Mouse (Mus musculus) CH12.LX (cell line): Measurements from ENCODE around the gene Fance. TPM values are rescaled to one million over a fixed set of nuclear protein-coding genes. Genes with fewer than 3 reads are reported as not detected.

Experiments
- DNase-seq: peaks from one replicate; pipeline ENCODE4 v3.0.0-alpha.2; 2013; ENCODE audit errors: extremely low read depth
- H3K27ac ChIP-seq: 2 replicates; pipeline ENCODE4 v1.5.1; 2012; ENCODE audit warnings: low read depth, mild to moderate bottlenecking, control low read depth, moderate library complexity; ENCODE audit not compliant: insufficient read depth
- H3K27me3 ChIP-seq: replicated peaks from 2 replicates; pipeline ENCODE3; 2012; ENCODE audit warnings: inconsistent platforms
- H3K36me3 ChIP-seq, 2 experiments: replicated peaks in 1 of 2; 2 replicates each; pipeline versions ENCODE3 to v1.6.1; 2012; ENCODE audit warnings: inconsistent platforms in 1 of 2, low read length in 1 of 2, mild to moderate bottlenecking in 1 of 2, mixed read lengths in 1 of 2, moderate library complexity in 1 of 2; ENCODE audit not compliant: control insufficient read depth in 1 of 2, insufficient read depth in 1 of 2
- H3K4me1 ChIP-seq, 2 experiments: 2 replicates each; pipeline ENCODE4 v1.6.1; 2012; ENCODE audit warnings: inconsistent platforms in 1 of 2, moderate library complexity in 1 of 2; ENCODE audit not compliant: insufficient read depth in 2 of 2, control insufficient read depth in 1 of 2
- H3K4me2 ChIP-seq: 2 replicates; pipeline ENCODE4 v1.6.1; 2012; ENCODE audit warnings: low read depth, mild to moderate bottlenecking, control low read depth; ENCODE audit not compliant: poor library complexity, insufficient read depth, severe bottlenecking
- H3K4me3 ChIP-seq, 3 experiments: fragments of 150-350 bp in 1 of 3; sonication (generic) in 1 of 3; replicated peaks in 1 of 3; 2 replicates each; pipeline versions ENCODE3 to v1.5.1; 2011 to 2012; ENCODE audit warnings: low read depth in 2 of 3, low read length in 2 of 3, mild to moderate bottlenecking in 2 of 3, moderate library complexity in 2 of 3, control low read depth in 1 of 3, improper control_type of control experiment in 1 of 3, inconsistent platforms in 1 of 3, mixed read lengths in 1 of 3; ENCODE audit not compliant: poor library complexity in 1 of 3
- H3K79me2 ChIP-seq: replicated peaks from 2 replicates; pipeline ENCODE4 v1.6.1; 2012; ENCODE audit warnings: mild to moderate bottlenecking, moderate library complexity; ENCODE audit not compliant: control insufficient read depth, poor library complexity, insufficient read depth, severe bottlenecking; ENCODE audit errors: extremely low read depth
- H3K9ac ChIP-seq: 2 replicates; pipeline ENCODE4 v1.6.1; 2012; ENCODE audit warnings: low read depth, mild to moderate bottlenecking, control low read depth, moderate library complexity; ENCODE audit not compliant: insufficient read depth
- H3K9me3 ChIP-seq: replicated peaks from 2 replicates; pipeline ENCODE3; 2012; ENCODE audit warnings: low read length, inconsistent platforms, mixed read lengths
- BHLHE40 ChIP-seq: IDR thresholded peaks from 2 replicates; pipeline ENCODE4 v1.6.1; 2011; ENCODE audit warnings: mild to moderate bottlenecking, low read depth, low read length, improper control_type of control experiment
- CHD1 ChIP-seq: IDR thresholded peaks from 2 replicates; pipeline ENCODE4 v1.6.1; 2012; ENCODE audit warnings: low read depth, low read length, improper control_type of control experiment, inconsistent platforms
- CTCF ChIP-seq, 2 experiments: IDR thresholded peaks in 1 of 2; conservative IDR thresholded peaks in 1 of 2; 2 replicates each; pipeline ENCODE4 v1.5.1; 2011 to 2012; ENCODE audit warnings: low read depth in 2 of 2, low read length in 2 of 2, improper control_type of control experiment in 1 of 2, inconsistent platforms in 1 of 2, mild to moderate bottlenecking in 1 of 2, moderate library complexity in 1 of 2
- GABPA ChIP-seq: IDR thresholded peaks from 2 replicates; pipeline ENCODE4 v1.6.1; 2012; ENCODE audit warnings: low read depth, low read length, improper control_type of control experiment, inconsistent platforms; ENCODE audit not compliant: insufficient replicate concordance
- JUN ChIP-seq: IDR thresholded peaks from 2 replicates; pipeline ENCODE4 v1.6.1; 2011; ENCODE audit warnings: low read depth, mild to moderate bottlenecking, low read length, improper control_type of control experiment, moderate library complexity; ENCODE audit not compliant: insufficient read depth
- KAT2A ChIP-seq: IDR thresholded peaks from 2 replicates; pipeline ENCODE4 v1.6.1; 2012; ENCODE audit warnings: low read length, improper control_type of control experiment, inconsistent platforms; ENCODE audit not compliant: insufficient replicate concordance
- MAFK ChIP-seq: IDR thresholded peaks from 2 replicates; pipeline ENCODE4 v1.6.1; 2011; ENCODE audit warnings: low read length, improper control_type of control experiment; ENCODE audit not compliant: insufficient replicate concordance
- MAX ChIP-seq: IDR thresholded peaks from 2 replicates; pipeline ENCODE4 v1.6.1; 2011; ENCODE audit warnings: low read length, improper control_type of control experiment
- MEF2A ChIP-seq: IDR thresholded peaks from 2 replicates; pipeline ENCODE4 v1.6.1; 2014; ENCODE audit warnings: low read depth, mild to moderate bottlenecking, inconsistent platforms, low read length, improper control_type of control experiment, borderline replicate concordance
- MXI1 ChIP-seq: IDR thresholded peaks from 2 replicates; pipeline ENCODE4 v1.6.1; 2011; ENCODE audit warnings: mild to moderate bottlenecking, low read depth, low read length, improper control_type of control experiment
- MYC ChIP-seq: IDR thresholded peaks from 2 replicates; pipeline ENCODE4 v1.6.1; 2011; ENCODE audit warnings: low read depth, mild to moderate bottlenecking, improper control_type of control experiment, low read length
- NRF1 ChIP-seq: IDR thresholded peaks from 2 replicates; pipeline ENCODE4 v1.6.1; 2014; ENCODE audit warnings: low read depth, mild to moderate bottlenecking, inconsistent platforms, low read length, improper control_type of control experiment, moderate library complexity
- PAX5 ChIP-seq: IDR thresholded peaks from 2 replicates; pipeline ENCODE4 v1.6.1; 2012; ENCODE audit warnings: low read length, inconsistent platforms, mixed read lengths
- POLR2AphosphoS2 ChIP-seq: IDR thresholded peaks from 2 replicates; pipeline ENCODE4 v1.6.1; 2011; ENCODE audit warnings: low read depth, low read length, improper control_type of control experiment
- TBP ChIP-seq: conservative IDR thresholded peaks from 2 replicates; pipeline ENCODE4 v1.6.1; 2011; ENCODE audit warnings: low read depth, low read length, improper control_type of control experiment
- TCF12 ChIP-seq: IDR thresholded peaks from 2 replicates; pipeline ENCODE4 v1.6.1; 2014; ENCODE audit warnings: low read depth, mild to moderate bottlenecking, inconsistent platforms, low read length, improper control_type of control experiment
- UBTF ChIP-seq: IDR thresholded peaks from 2 replicates; pipeline ENCODE4 v1.6.1; 2012; ENCODE audit warnings: low read depth, mild to moderate bottlenecking, inconsistent platforms, low read length, improper control_type of control experiment, moderate library complexity
- ZC3H11A ChIP-seq: IDR thresholded peaks from 2 replicates; pipeline ENCODE4 v1.6.1; 2012; ENCODE audit warnings: low read depth, mild to moderate bottlenecking, inconsistent platforms, low read length, improper control_type of control experiment
- ZNF384 ChIP-seq: IDR thresholded peaks from 2 replicates; pipeline ENCODE4 v1.6.1; 2012; ENCODE audit warnings: low read depth, low read length, improper control_type of control experiment, inconsistent platforms
- dilution Hi-C: fragments of 300-500 bp; cut with MboI; formaldehyde crosslinking; loops from 2 replicates; pipeline ENCODE4 v1.14.3; 2020; ENCODE audit warnings: low sequenced_read_pairs; ENCODE audit not compliant: extremely low pct_unique_long_range_greater_than_20kb, extremely low pct_ligation_motif_present
- in situ Hi-C: fragments of 300-500 bp; cut with MboI; formaldehyde crosslinking; loops from 3 replicates; pipeline ENCODE4 v1.14.3; 2019; ENCODE audit warnings: low sequenced_read_pairs, low pct_ligation_motif_present, low pct_unique_long_range_greater_than_20kb, mixed read lengths
- polyA plus RNA-seq: library from polyadenylated mRNA; unstranded; fragments of >175 nt; gene quantifications from 2 replicates; pipeline ENCODE4 v1.2.1, GENCODE M21; 2012; ENCODE audit warnings: low read depth; ENCODE audit not compliant: insufficient read length
- total RNA-seq, 2 experiments: library from RNA; depleted of rRNA; stranded (reverse); fragments of 300-350 nt in 1 of 2; fragments of >200 nt in 1 of 2; gene quantifications; 2 replicates each; pipeline ENCODE4 v1.2.3; 2012 to 2014

Gene Fance
- total and polyA plus RNA-seq, 3 experiments, result 17.4 to 37.9 (median 29.6) TPM

GRCm38 (mm10) chr17:28340578-28340977 is 27.3 kb downstream of the Fance start:
- H3K4me2 ChIP-seq, result no peak overlapping the region
- no peak overlapping the region for H3K4me3 ChIP-seq
- no peak overlapping the region for H3K9ac ChIP-seq
- H3K4me1 ChIP-seq, result peaks cover 4 to 27% of the 10 kb centered on the region in 2 experiments; a peak in 3 of 4 replicates
- no peak for DNase-seq
- peaks cover 68% of the 10 kb centered on the region for H3K27me3 ChIP-seq
- no peaks in the 10 kb centered on the region for H3K36me3 ChIP-seq
- dilution Hi-C loops (no loop called here), in situ Hi-C loops (no loop called here)
- no peak for TF ChIP-seq MYC
- no peak for TF ChIP-seq BHLHE40
- no peak for TF ChIP-seq MAX
- no peak for TF ChIP-seq MAFK
- no peak for TF ChIP-seq TCF12
- TF ChIP-seq ZC3H11A, result no peak
- TF ChIP-seq GABPA, result no peak
- TF ChIP-seq UBTF, result no peak
- no peak for TF ChIP-seq MXI1
- H3K9me3 ChIP-seq, result peaks cover 11% of the 10 kb centered on the region
- no peaks in the 10 kb centered on the region for H3K79me2 ChIP-seq
- no peak overlapping the region for H3K27ac ChIP-seq

- Histone ChIP-seq H3K4me1 (peaks cover 4 to 21% of the 10 kb centered on the region in 2 experiments; a peak in 3 of 4 replicates), H3K36me3 (no peaks in the 10 kb centered on the region), H3K4me2 (no peak overlapping the region), H3K4me3 (no peak overlapping the region), H3K27me3 (peaks cover 70% of the 10 kb centered on the region), H3K9me3 (peaks cover 11% of the 10 kb centered on the region), H3K27ac (no peak overlapping the region), H3K9ac (no peak overlapping the region), H3K79me2 (no peaks in the 10 kb centered on the region)
- in situ Hi-C loops, result no loop called here
- dilution Hi-C loops, result no loop called here
- DNase-seq, result no peak
- TF ChIP-seq PAX5, result no peak
- no peak for TF ChIP-seq BHLHE40
- TF ChIP-seq MEF2A, result no peak
- no peak for TF ChIP-seq KAT2A
- no peak for TF ChIP-seq CHD1
- TF ChIP-seq NRF1, result no peak
- TF ChIP-seq CTCF (conservative IDR thresholded peaks at IDR 0.05 in 1 of 2, IDR thresholded peaks at IDR 0.05 in 1 of 2; ENCODE audit: low read depth in 2 of 2, low read length in 2 of 2), result no peak
- no peak for TF ChIP-seq MAFK
- no peak for TF ChIP-seq POLR2AphosphoS2
- no peak for TF ChIP-seq TBP
- no peak for TF ChIP-seq ZNF384
- TF ChIP-seq JUN, result no peak
Measured at GRCm38 (mm10) chr17:28341091-28341490, 27.8 kb downstream of the Fance start.
